Mouse (Mus musculus): ENCODE data around the gene Mettl7b. TPM values are rescaled to one million over a fixed set of nuclear protein-coding genes. Genes with fewer than 3 reads are reported as not detected.

Mettl7b gene
- polyA plus RNA-seq, 1 experiment from 2014 or later = not detected

DNA sequence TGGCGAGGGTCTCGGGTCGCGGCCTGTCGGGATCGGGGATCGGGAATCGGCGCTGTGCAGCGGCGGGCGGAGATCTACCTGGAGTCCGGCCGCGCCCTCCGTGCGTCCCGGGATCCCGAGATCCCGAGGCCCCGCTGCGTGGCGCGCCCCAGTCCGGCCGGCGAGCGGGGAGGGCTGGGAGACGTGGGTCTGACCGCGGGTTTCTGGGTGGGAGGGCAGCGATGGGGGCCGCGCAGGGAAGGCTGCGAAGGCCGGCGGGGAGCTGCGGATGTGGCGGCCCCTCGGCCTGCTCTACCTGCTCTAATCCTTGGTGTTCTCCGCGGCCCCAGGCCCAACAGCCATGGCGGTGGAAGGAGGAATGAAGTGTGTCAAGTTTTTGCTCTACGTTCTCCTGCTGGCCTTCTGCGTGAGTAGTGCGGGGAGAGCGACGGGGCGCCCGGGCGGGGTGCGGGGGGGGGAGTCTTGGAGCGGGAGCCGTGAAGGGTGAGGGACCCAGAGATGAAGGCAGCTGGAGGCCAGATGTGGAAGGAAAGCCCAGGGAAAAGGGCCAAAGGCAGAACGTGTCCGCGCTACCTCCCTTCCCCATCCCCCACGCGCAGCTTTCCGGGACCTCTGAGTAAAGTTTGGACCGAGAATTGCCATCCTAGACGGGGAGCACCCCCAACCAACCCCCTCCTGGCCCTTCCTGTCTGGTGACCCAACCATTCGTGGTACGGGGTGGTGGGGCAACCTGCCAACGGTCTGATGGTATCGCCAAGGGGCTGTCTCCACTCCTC, 50.5 kb downstream of the Mettl7b start:
- Histone ChIP-seq H3K27me3 (replicated peaks; ENCODE audit: control insufficient read depth, insufficient read depth, low read length) (peaks cover 3% of the 10 kb centered on the region; the same call in 1 of the 2 replicates), H3K4me2 (peak overlapping the region; percentile 86), H3K9me3 (ENCODE audit: control insufficient read depth, low read length) (no peaks in the 10 kb centered on the region), H3K4me1 (replicated peaks; ENCODE audit: control insufficient read depth, insufficient read depth, low read length) (peaks cover 5% of the 10 kb centered on the region), H3K4me3 (ENCODE audit: low read depth, low read length) (peak overlapping the region; percentile 71), H3K36me3 (ENCODE audit: control insufficient read depth, insufficient read depth, low read length) (peaks cover 7% of the 10 kb centered on the region), H3K9ac (ENCODE audit: low read depth, low read length) (peak overlapping the region; percentile 65), H3K27ac (ENCODE audit: low read depth, low read length) (peak overlapping the region; percentile 51; the same call in 1 of the 2 replicates)
- ATAC-seq (replicated peaks; ENCODE audit: low FRiP score) = peak; percentile 35; the same call in 1 of the 2 replicates
- peak; percentile 69 for DNase-seq (ENCODE audit: low spot score)
- 2% methylated on average over 64 of the region's 66 CpGs for WGBS

DNA sequence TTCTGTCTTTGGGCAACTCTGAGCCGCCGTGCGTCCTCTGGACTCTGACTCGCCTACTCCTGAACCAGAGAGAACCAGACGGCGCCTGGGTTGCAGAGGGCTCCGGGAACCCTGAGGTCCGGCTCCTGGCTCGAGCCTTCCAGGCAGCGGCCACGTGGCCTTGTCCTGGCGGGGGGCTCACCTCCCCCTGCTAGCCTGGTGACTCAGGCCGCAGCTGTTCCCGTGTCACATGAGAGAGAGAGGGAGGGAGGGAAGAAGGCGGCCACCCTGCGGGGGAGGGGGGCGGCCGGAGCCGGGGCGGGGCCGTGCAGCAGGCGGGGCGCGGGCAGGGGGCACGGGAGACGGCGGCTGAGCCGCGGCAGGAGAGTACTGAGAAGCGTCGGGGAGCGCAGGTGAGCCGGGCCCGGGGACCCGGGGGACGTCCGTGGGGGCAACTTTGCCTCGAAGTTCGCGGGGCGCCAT, 51.2 kb downstream of the Mettl7b start:
- Histone ChIP-seq H3K4me2 (peak overlapping the region; percentile 86), H3K4me3 (ENCODE audit: low read depth, low read length) (peak overlapping the region; percentile 71), H3K27ac (ENCODE audit: low read depth, low read length) (peak overlapping the region; percentile 51; the same call in 1 of the 2 replicates), H3K4me1 (replicated peaks; ENCODE audit: control insufficient read depth, insufficient read depth, low read length) (peaks cover 5% of the 10 kb centered on the region), H3K9me3 (ENCODE audit: control insufficient read depth, low read length) (no peaks in the 10 kb centered on the region), H3K9ac (ENCODE audit: low read depth, low read length) (peak overlapping the region; percentile 65), H3K27me3 (replicated peaks; ENCODE audit: control insufficient read depth, insufficient read depth, low read length) (peaks cover 3% of the 10 kb centered on the region; the same call in 1 of the 2 replicates), H3K36me3 (ENCODE audit: control insufficient read depth, insufficient read depth, low read length) (peaks cover 7% of the 10 kb centered on the region)
- 2% methylated on average over 35 of the region's 41 CpGs for WGBS
- DNase-seq (ENCODE audit: low spot score) (peak; percentile 83), ATAC-seq (replicated peaks; ENCODE audit: low FRiP score) (peak; percentile 68)

DNA sequence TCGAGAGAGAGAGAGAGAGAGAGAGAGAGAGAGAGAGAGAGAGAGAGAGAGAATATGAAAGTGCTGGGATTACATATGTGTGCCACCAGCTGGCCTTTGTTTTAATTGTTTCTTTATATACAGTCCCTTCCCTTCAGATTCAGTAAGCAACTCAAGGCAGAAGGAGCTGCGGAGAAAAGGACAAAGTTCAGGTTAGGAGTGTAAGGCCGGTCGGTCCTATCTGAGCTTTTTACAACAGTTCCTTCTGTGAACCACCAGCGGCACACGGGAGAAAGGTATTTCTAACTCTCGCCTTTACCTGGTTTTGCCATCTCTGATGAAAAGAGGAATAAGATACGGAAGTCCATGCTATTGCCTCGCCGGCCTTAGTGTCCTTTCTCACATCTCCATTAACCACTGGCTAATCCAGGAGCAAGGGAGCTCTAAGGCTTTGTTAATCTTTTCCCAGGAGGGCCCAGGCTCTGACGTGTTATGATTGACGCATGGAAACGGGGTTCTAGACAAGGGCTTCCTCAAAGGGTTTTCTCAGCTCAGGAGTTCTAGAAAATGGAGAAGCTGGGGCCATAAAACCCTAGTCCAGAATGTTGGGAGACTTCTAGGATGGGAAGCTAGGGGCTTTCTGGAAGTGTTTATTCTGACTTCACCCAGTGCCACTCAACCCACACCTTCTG, 51.9 kb downstream of the Mettl7b start:
- ATAC-seq (replicated peaks; ENCODE audit: low FRiP score) = no peak
- Histone ChIP-seq H3K9ac (ENCODE audit: low read depth, low read length) (peak overlapping the region; percentile 65), H3K27me3 (replicated peaks; ENCODE audit: control insufficient read depth, insufficient read depth, low read length) (peaks cover 3% of the 10 kb centered on the region; the same call in 1 of the 2 replicates)

More for the DNA sequence above, 51.9 kb downstream of the Mettl7b start:
- no peaks in the 10 kb centered on the region for H3K9me3 ChIP-seq (ENCODE audit: control insufficient read depth, low read length)
- H3K36me3 ChIP-seq (ENCODE audit: control insufficient read depth, insufficient read depth, low read length) = peaks cover 3% of the 10 kb centered on the region; the same call in 1 of the 2 replicates
- H3K27ac ChIP-seq (ENCODE audit: low read depth, low read length) = no peak overlapping the region
- H3K4me1 ChIP-seq (replicated peaks; ENCODE audit: control insufficient read depth, insufficient read depth, low read length) = peaks cover 5% of the 10 kb centered on the region
- peak overlapping the region; percentile 71 for H3K4me3 ChIP-seq (ENCODE audit: low read depth, low read length)
- peak overlapping the region; percentile 86 for H3K4me2 ChIP-seq
- DNase-seq (ENCODE audit: low spot score) = no peak
- 68% methylated on average over 13 of the region's 13 CpGs for WGBS

Other genes starting within 250 kb of the Mettl7b start
- 4.6 and 5.5 TPM in 2 replicates for gene Dgka, start 216.1 kb downstream of the Mettl7b start, polyA plus RNA-seq (2014; fragmentation: Nextera tagmentation; extraction: Ambion mirVana)
- gene Pym1, start 213.1 kb downstream of the Mettl7b start, polyA plus RNA-seq (2014; fragmentation: Nextera tagmentation; extraction: Ambion mirVana) = 40.1 and 42.1 TPM in 2 replicates
- gene Mmp19, start 170.1 kb downstream of the Mettl7b start, polyA plus RNA-seq (2014; fragmentation: Nextera tagmentation; extraction: Ambion mirVana) = 9.2 and 10.2 TPM in 2 replicates
- 32.5 and 34.1 TPM in 2 replicates for gene Dnajc14, start 156.9 kb downstream of the Mettl7b start, polyA plus RNA-seq (2014; fragmentation: Nextera tagmentation; extraction: Ambion mirVana)
- gene Tmem198b, start 156.6 kb downstream of the Mettl7b start, polyA plus RNA-seq (2014; fragmentation: Nextera tagmentation; extraction: Ambion mirVana) = 8.1 and 8.8 TPM in 2 replicates
- 229 and 250 TPM in 2 replicates for gene Sarnp, start 143.7 kb downstream of the Mettl7b start, polyA plus RNA-seq (2014; fragmentation: Nextera tagmentation; extraction: Ambion mirVana)
- 114 and 116 TPM in 2 replicates for gene Ormdl2, start 139.3 kb downstream of the Mettl7b start, polyA plus RNA-seq (2014; fragmentation: Nextera tagmentation; extraction: Ambion mirVana)
- 3.3 and 3.5 TPM in 2 replicates for gene Gdf11, start 69.3 kb downstream of the Mettl7b start, polyA plus RNA-seq (2014; fragmentation: Nextera tagmentation; extraction: Ambion mirVana)
- gene Cd63, start 60.0 kb downstream of the Mettl7b start, polyA plus RNA-seq (2014; fragmentation: Nextera tagmentation; extraction: Ambion mirVana) = 193 and 198 TPM in 2 replicates
- 11.1 and 13.1 TPM in 2 replicates for gene Rdh5, start 38.1 kb downstream of the Mettl7b start, polyA plus RNA-seq (2014; fragmentation: Nextera tagmentation; extraction: Ambion mirVana)
- 128 and 140 TPM in 2 replicates for gene Bloc1s1, start 37.0 kb downstream of the Mettl7b start, polyA plus RNA-seq (2014; fragmentation: Nextera tagmentation; extraction: Ambion mirVana)
- gene Itga7, start 27.2 kb downstream of the Mettl7b start, polyA plus RNA-seq (2014; fragmentation: Nextera tagmentation; extraction: Ambion mirVana) = 0.14 and 0.21 TPM in 2 replicates
- not detected in 2 replicates for gene Olfr9, start 28.4 kb upstream of the Mettl7b start, polyA plus RNA-seq (2014; fragmentation: Nextera tagmentation; extraction: Ambion mirVana)
- gene Olfr763, start 49.8 kb upstream of the Mettl7b start, polyA plus RNA-seq (2014; fragmentation: Nextera tagmentation; extraction: Ambion mirVana) = not detected in 2 replicates
- not detected in 2 replicates for gene Olfr764-ps1, start 78.9 kb upstream of the Mettl7b start, polyA plus RNA-seq (2014; fragmentation: Nextera tagmentation; extraction: Ambion mirVana)
- not detected in 2 replicates for gene Olfr765, start 89.0 kb upstream of the Mettl7b start, polyA plus RNA-seq (2014; fragmentation: Nextera tagmentation; extraction: Ambion mirVana)
- not detected in 2 replicates for gene Olfr766-ps1, start 108.0 kb upstream of the Mettl7b start, polyA plus RNA-seq (2014; fragmentation: Nextera tagmentation; extraction: Ambion mirVana)
- gene Olfr767, start 121.9 kb upstream of the Mettl7b start, polyA plus RNA-seq (2014; fragmentation: Nextera tagmentation; extraction: Ambion mirVana) = not detected in 2 replicates
- gene Olfr768, start 138.4 kb upstream of the Mettl7b start, polyA plus RNA-seq (2014; fragmentation: Nextera tagmentation; extraction: Ambion mirVana) = not detected in 2 replicates
- not detected in 2 replicates for gene Olfr769, start 156.9 kb upstream of the Mettl7b start, polyA plus RNA-seq (2014; fragmentation: Nextera tagmentation; extraction: Ambion mirVana)
- gene Olfr770, start 178.0 kb upstream of the Mettl7b start, polyA plus RNA-seq (2014; fragmentation: Nextera tagmentation; extraction: Ambion mirVana) = not detected in 2 replicates
- gene Olfr771, start 203.8 kb upstream of the Mettl7b start, polyA plus RNA-seq (2014; fragmentation: Nextera tagmentation; extraction: Ambion mirVana) = not detected in 2 replicates
- gene Olfr772, start 216.9 kb upstream of the Mettl7b start, polyA plus RNA-seq (2014; fragmentation: Nextera tagmentation; extraction: Ambion mirVana) = not detected in 2 replicates
- gene Olfr773, start 226.4 kb upstream of the Mettl7b start, polyA plus RNA-seq (2014; fragmentation: Nextera tagmentation; extraction: Ambion mirVana) = not detected in 2 replicates